Mouse (Mus musculus) gastrocnemius, postnatal 36 days (tissue): ENCODE measurements at regions not wholly inside any gene's neighbourhood (a gene's known extent, or its start where the extent isn't known, plus 50 kb on each side); places are given as distances from the start of the nearest gene placed in this dataset.

Source experiments
- DNase-seq, 2 experiments: peaks; one replicate each; pipeline ENCODE4 v3.0.0; 2022
- intact Hi-C: fragments of 180-260 bp; cut with DNase I; formaldehyde crosslinking; loops from one replicate; pipeline ENCODE4 v1.15.1; 2025

GRCm38 (mm10) chr5:105976076-105976475 is 99.7 kb downstream of the Zfp326 start:
- no peak for DNase-seq
- intact Hi-C loops = no loop called here

- no peak for DNase-seq
- intact Hi-C loops = no loop called here
Measured at GRCm38 (mm10) chr5:105975275-105976011, 99.1 kb downstream of the Zfp326 start.

GRCm38 (mm10) chr5:105974576-105975177 is 98.3 kb downstream of the Zfp326 start:
- no peak for DNase-seq
- intact Hi-C loops = no loop called here
